Mouse (Mus musculus): ENCODE data around the gene Catsperb.

DNA sequence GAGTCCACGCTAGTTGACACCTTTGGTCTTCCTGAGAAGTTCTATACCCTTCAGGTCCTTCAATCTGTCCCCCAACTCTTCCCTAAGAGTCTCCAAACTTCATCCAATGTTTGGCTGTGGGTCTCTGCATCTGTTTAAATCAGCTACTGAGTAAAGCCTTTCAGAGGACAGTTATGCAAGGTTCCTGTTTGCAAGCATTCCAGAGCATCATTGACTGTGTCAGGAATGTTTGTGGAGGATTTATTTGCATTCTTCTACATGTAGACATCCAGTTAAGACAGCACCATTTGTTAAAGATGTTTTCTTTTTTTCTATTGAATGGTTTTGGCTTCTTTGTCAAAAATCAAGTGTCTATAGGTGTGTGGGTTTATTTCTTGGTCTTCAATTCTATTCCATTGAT, 21.7 kb downstream of the Catsperb start:
- TF ChIP-seq CTCF (IDR thresholded peaks at IDR 0.05; ENCODE audit: low read depth) (no peak), EP300 (IDR thresholded peaks at IDR 0.05; ENCODE audit: low read depth) (no peak)
